Mouse (Mus musculus): ENCODE data around the gene Gcsam. TPM values are rescaled to one million over a fixed set of nuclear protein-coding genes. Genes with fewer than 3 reads are reported as not detected.

Gene Gcsam
- 0.32 and 0.45 TPM in 2 replicates for polyA plus RNA-seq (2012; rRNA removed)

- DNase-seq (ENCODE audit: low spot score), result no peak
These were observed at the start of gene Gcsam for GRCm38 (mm10) chr16:45610267-45610666. Gcsam (plus strand) TSS chr16:45610380.

DNA sequence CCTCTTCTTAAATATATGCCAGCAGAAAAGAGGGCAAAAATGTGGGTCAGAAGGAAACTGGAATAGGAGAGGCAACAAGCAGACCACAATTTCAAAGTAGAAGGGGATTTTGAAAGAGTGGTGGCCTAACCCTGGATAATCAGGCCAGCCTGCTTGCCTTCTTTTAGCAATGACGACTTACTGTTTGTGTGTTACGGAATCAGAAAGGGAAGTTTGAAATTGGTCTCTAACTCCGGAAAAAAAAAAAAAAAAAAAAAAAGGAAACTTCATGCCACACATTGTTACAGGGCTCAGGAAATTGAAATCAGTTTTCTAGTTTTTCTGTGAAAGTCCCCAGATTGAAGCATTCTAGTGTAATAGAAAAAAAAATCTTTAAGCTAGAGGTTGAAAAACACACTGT, 48.4 kb upstream of the Gcsam start:
- no peak for DNase-seq (ENCODE audit: low spot score)

DNA sequence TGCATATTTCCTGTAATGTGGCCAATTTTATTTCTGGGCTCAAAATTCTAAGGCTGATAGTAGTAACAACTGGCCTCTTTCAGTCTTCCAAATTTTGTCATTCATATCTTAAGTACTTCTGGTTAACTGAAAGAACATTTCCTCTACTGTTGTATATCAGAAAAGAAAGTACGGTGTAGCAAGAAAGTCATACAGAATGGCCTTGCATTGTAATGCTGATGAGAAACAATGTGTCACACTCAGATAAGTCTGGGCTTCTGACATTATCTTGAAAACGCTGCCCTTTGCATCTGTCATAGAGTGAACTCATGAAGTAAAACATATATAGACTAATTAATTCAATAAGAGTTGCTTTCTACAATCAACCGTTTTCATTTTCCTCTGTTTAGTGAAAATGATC, 37.9 kb upstream of the Gcsam start:
- no peak for DNase-seq (ENCODE audit: low spot score)

GRCm38 (mm10) chr16:45579883-45580282, 30.3 kb upstream of the Gcsam start:
- DNase-seq (ENCODE audit: low spot score), result no peak

- no peak for DNase-seq (ENCODE audit: low spot score)
These were observed 27.7 kb upstream of the Gcsam start for GRCm38 (mm10) chr16:45582512-45582911.

GRCm38 (mm10) chr16:45593656-45594055, 16.5 kb upstream of the Gcsam start:
- DNase-seq (ENCODE audit: low spot score), result no peak

DNA sequence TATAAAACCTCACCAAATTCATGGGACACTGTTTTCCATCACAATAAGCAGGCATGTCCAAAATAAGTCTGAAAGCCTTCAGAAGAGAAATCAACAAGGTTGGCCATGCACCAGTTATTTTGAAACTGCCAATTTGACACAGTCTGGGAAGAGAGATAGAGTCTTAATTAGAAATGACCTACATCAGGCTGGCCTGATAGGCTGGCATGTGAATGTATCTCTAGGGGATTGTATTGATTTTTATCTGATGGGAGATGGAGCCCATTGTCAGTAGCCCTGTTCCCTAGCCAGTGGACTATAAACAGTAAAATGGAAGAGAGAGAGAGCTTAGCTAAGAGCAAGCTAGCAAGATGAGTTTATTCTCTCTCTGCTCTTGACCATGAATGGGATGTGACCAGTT, 14.7 kb upstream of the Gcsam start:
- no peak for DNase-seq (ENCODE audit: low spot score)

DNA sequence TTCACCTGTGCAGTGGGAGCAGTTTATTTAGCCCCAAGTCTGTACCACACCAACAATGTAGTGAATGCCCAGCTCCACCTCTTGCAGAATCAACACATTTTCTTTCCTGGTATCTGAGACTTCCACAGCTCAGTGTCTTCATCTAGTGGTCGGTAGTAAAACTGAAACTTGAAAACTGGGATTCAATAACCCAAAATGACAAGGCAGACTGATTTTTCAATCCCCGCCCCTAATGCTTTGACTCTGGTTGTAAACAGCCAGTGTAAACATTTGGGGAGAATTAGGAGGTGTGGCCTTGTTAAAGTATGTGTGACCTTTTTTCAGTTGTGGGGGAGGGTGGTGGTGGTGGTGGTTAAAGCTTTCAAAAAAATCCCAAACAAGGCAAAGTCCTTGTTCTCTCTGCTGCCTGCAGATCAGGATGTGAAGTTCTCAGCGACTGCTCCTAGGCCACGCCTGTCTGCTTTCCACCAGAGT, 1.7 kb upstream of the Gcsam start:
- DNase-seq (ENCODE audit: low spot score), result no peak

- no peak for DNase-seq (ENCODE audit: low spot score)
These were observed 880 bp upstream of the Gcsam start for GRCm38 (mm10) chr16:45609300-45609699.

GRCm38 (mm10) chr16:45613247-45613646, 3.1 kb downstream of the Gcsam start:
- no peak for DNase-seq (ENCODE audit: low spot score)

DNA sequence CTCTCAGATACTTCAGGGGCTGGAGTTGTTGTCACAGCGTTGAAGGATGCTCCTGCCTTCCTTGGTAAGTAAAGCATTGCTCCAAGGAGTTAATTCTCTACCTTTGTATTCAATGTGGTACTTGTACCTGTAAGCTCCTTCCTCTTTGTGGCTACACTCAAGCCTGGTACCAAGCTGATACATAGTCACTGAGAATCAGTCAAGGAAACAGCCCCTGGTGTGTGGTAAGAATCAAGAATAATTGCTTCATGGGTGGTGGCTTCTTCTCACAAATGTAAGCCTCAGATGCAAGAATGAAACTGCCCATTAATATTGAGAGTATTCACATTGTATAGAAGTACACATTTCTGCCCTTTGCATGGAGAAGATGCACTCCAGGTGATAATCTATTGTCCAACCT, 5.8 kb downstream of the Gcsam start:
- no peak for DNase-seq (ENCODE audit: low spot score)

DNA sequence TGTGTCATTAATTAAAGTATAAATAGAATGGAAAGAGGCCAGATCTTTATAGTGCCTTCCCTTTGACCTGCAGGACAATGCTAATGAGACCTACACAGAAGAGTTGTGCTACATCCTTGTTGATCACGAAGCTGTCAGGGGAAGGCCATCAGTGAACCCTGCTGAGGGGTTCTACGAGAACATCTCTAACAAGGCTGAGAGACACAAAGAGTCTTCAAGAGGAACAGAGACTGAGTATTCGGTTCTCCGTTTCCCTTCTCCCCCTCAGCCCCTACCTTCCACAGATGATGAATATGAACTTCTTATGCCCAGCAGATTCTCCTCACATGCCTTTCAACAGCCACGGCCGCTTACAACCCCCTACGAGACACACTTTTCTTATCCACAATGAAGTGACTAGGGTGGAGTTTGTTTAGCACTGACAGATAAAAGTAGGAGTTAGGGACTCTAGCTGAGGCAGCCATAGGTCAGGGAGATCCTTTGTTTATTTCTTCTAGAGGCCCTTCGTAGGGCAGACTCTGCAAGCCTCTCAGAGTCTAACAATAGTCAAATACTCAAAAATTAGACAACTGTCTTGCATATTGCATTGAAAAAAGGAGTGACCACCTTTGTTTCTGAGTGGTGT, 9.7 kb downstream of the Gcsam start:
- no peak for DNase-seq (ENCODE audit: low spot score)

- DNase-seq (ENCODE audit: low spot score), result no peak
These were observed 13.1 kb downstream of the Gcsam start for GRCm38 (mm10) chr16:45623230-45623629.

GRCm38 (mm10) chr16:45624791-45625190, 14.6 kb downstream of the Gcsam start:
- no peak for DNase-seq (ENCODE audit: low spot score)

- no peak for DNase-seq (ENCODE audit: low spot score)
These were observed 15.2 kb downstream of the Gcsam start for GRCm38 (mm10) chr16:45625342-45625741.

DNA sequence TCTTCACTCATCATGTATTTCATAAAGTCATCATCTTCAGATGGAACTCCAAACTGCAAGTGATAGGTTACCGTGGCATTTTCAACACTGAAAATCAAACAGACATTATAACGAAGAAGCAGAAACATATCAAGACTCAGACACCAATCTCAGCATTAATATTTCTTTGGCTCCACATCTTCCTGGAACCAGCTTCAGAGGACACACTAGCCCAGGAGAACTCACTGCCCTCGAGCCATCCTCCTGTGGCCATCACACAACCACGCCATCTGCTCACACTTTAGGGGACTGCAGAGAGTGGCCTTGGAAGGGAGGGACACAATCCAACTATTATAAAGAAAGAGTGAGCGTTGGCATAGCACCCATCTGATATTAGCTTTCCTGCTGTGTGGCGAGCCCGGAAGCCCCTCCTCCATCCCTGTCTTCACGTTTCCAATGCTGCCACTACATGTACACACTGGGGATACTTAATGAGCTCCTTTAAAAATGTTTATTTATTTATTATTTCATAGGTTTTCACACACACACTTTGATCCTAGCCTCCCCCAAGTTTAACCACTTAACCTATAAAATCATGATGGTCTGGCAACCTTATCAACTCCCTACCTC, 19.4 kb downstream of the Gcsam start:
- DNase-seq (ENCODE audit: low spot score), result no peak

DNA sequence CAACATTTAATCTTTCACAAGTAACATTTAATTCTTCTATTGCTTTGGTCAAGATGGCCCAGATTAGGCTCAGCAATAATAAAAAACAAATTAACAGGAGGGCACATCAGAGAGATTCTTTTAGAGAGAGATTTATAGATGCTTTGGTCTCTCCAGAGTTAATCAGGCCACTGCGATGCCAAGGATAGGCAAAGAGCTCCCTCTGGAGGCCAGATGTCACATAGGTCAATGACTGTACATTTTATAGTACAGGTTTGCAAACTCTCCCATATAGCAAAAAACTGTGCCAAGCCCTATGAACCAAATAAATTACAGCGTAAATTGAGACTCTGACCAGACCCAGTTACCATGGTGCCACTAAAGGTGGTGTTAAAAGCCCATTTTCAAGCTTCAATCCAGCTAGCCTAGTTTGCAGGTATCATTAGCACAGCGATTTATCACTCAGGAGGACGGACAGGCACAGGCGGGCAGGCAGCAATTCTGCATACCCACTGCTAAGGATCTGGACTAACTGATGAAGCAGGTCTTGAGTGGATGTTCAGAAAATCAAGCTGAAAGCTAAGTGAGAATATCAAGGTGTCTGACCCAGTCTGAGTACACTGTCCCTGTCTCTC, 20.3 kb downstream of the Gcsam start:
- DNase-seq (ENCODE audit: low spot score), result no peak

- DNase-seq (ENCODE audit: low spot score), result no peak
These were observed 22.2 kb downstream of the Gcsam start for GRCm38 (mm10) chr16:45632420-45632819.

DNA sequence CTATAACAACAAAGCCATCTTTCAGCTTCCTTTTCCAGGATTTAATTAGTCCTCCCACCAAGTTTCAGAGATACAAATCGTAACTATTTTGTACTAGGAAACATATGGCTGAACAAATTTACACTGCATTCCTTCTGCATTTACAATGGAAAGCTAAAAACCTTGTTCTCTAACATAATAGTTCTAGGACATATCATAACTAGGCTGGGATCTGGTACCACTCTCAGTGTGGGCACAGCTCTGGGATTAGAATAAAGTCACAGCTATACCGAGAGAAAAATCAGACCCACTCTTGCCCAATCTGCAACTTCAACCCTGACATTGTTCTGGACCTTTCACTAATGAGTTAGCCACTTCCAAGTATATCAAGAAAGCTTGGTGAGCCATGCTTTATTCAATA, 25.6 kb downstream of the Gcsam start:
- DNase-seq (ENCODE audit: low spot score), result no peak

DNA sequence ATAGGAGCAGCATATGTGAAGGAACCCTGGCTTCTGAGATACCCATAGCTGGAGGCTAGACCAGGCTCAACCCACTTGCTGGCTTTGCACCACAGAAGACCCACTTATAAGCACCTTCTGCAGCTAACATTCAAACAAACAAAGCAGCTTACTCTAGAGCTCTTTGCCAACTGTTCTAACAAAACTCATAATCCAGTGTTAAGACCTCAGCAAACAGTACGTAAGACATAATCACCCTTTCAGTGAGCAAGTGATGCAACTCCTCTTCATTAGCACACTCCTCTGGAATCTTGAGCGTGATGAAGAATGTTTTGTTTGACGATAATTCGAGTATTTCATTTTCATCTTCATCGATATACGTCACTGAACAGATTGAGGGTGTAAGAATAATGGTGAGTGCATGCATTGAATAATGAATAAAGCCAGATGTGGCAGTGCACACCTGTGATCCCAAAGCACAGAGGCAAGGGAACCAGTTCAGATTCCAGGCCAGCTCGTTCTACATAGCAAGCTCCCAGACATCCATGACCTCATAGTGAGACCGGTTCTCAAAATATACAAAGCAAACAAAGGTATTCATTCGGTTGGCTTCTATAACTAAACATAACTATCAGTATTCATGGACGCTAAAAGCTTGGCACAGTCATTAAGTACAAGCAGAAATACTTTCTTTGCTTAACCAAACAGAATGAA, 30.0 kb downstream of the Gcsam start:
- DNase-seq (ENCODE audit: low spot score), result no peak

DNA sequence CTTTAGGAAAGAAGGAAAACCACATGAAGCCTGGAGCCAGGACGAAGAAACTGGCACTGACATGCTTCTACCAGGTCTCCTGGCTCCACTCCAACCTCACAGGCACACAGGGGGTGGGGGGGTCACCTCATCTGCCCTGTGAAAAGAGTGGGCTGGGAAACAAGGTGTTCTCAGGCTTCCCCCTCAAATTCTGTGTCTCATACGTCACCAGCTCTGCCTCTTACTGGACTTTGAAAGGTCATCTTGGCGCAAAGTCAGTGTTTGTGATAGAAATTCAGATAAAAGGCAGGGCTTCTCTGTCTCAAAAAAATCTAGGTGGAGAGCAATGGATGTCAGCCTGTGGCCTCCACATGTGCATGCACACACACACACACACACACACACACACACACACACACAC, 31.1 kb downstream of the Gcsam start:
- DNase-seq (ENCODE audit: low spot score), result no peak

DNA sequence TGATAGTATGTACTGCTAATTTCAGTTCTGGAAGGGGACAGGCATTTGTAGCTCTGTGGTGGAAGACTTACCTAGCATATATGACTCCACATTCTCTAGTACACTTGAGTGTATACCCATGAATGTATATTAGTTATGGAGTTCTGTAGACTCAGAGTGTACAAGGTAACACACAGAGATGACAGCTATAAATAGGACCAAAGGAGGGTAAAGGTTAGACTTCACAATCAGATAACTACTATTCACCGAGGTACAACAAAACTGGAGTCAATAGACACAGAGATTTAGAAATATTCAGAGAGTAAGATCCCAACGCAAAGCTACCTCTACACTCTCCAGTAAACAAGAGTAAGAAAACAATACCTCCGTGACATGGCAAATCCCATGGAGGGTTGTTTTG, 33.8 kb downstream of the Gcsam start:
- DNase-seq (ENCODE audit: low spot score), result no peak

GRCm38 (mm10) chr16:45644380-45644779, 34.2 kb downstream of the Gcsam start:
- DNase-seq (ENCODE audit: low spot score), result no peak

Data from urinary bladder, adult 2 months (tissue).